Mouse (Mus musculus) lung, adult 2 months (tissue): ENCODE data around the gene Pkhd1.

Source experiments
- CTCF ChIP-seq: fragments of 200-500 bp; IDR thresholded peaks from 2 replicates; pipeline ENCODE4 v1.5.1; 2011; ENCODE audit warnings: mild to moderate bottlenecking, low read length, control low read depth; ENCODE audit not compliant: insufficient read depth
- POLR2A ChIP-seq: fragments of 200-500 bp; IDR thresholded peaks from 2 replicates; pipeline ENCODE4 v1.6.1; 2011; ENCODE audit warnings: low read depth, mild to moderate bottlenecking, control low read depth, low read length, borderline replicate concordance; ENCODE audit errors: extremely low read depth

DNA sequence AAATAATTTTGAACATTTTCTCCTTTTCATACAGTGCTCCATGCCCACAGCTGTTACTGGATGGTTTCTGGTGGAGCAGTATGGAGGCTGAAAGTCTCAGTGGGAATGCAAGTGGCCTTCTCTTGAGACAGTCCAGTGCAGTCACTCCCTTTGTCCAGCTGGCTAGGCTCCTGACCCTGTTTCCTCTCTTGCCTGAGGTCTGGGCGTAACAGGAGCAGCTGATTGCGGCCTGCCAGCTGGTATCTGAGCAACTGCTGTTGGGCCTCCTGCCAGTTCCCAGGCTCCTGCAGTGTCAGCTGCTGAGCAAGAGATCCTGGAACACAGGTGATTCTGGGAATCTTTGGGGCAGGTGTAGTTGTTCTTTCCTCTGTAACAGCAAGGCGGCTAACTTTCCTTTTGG is 559.6 kb downstream of the Pkhd1 start:
- TF ChIP-seq POLR2A: no peak
- no peak for TF ChIP-seq CTCF
